Mouse (Mus musculus): ENCODE data around the gene Gm49630.
"Not testable (repeated sequence)": the region's sequence is repeated elsewhere in the genome, so short reads cannot be mapped to it uniquely, and the experiment has no call there.

Gene Gm49630

GRCm38 (mm10) chr17:7366676-7367374, 5.0 kb downstream of the Gm49630 start:
- not testable (repeated sequence) for DNase-seq (ENCODE audit: low spot score in 2 of 2)

GRCm38 (mm10) chr17:7366265-7366664, 5.5 kb downstream of the Gm49630 start:
- DNase-seq (ENCODE audit: low spot score in 2 of 2): not testable (repeated sequence)

GRCm38 (mm10) chr17:7365615-7366014, 6.2 kb downstream of the Gm49630 start:
- not testable (repeated sequence) for DNase-seq (ENCODE audit: low spot score in 2 of 2)

GRCm38 (mm10) chr17:7360749-7361465, 10.9 kb downstream of the Gm49630 start:
- DNase-seq (ENCODE audit: low spot score in 2 of 2): not testable (repeated sequence)

GRCm38 (mm10) chr17:7359806-7360205, 12.0 kb downstream of the Gm49630 start:
- not testable (repeated sequence) for DNase-seq (ENCODE audit: low spot score in 2 of 2)

GRCm38 (mm10) chr17:7352596-7352995, 19.2 kb downstream of the Gm49630 start, which contains the start of gene Ttll2:
Gene Ttll2 (minus strand): TSS chr17:7352696.
- not testable (repeated sequence) for DNase-seq (ENCODE audit: low spot score in 2 of 2)

- not testable (repeated sequence) for DNase-seq (ENCODE audit: low spot score in 2 of 2)
Observed at GRCm38 (mm10) chr17:7348765-7349164, 23.0 kb downstream of the Gm49630 start.

- not testable (repeated sequence) for DNase-seq (ENCODE audit: low spot score in 2 of 2)
Observed at GRCm38 (mm10) chr17:7337381-7337780, 34.4 kb downstream of the Gm49630 start.

GRCm38 (mm10) chr17:7332745-7333144, 39.0 kb downstream of the Gm49630 start:
- not testable (repeated sequence) for DNase-seq (ENCODE audit: low spot score in 2 of 2)

GRCm38 (mm10) chr17:7326415-7326814, 45.4 kb downstream of the Gm49630 start:
- not testable (repeated sequence) for DNase-seq (ENCODE audit: low spot score in 2 of 2)

- not testable (repeated sequence) for DNase-seq (ENCODE audit: low spot score in 2 of 2)
Observed at GRCm38 (mm10) chr17:7324346-7324745, 47.4 kb downstream of the Gm49630 start, which contains the start of gene Tcp10a. Gene Tcp10a (plus strand): TSS chr17:7324646.

- not testable (repeated sequence) for DNase-seq (ENCODE audit: low spot score in 2 of 2)
Observed at GRCm38 (mm10) chr17:7319789-7320188, 52.0 kb downstream of the Gm49630 start.

GRCm38 (mm10) chr17:7315693-7316382, 55.9 kb downstream of the Gm49630 start:
- DNase-seq (ENCODE audit: low spot score in 2 of 2): not testable (repeated sequence)

GRCm38 (mm10) chr17:7306278-7307196, 65.2 kb downstream of the Gm49630 start:
- peak; percentile 70 to 81 for DNase-seq (ENCODE audit: low spot score in 2 of 2)

Data from right cerebral cortex, adult 2 months (tissue).